Mouse (Mus musculus) cerebellum, adult 9-10 months (tissue): ENCODE results near the gene Kat6b.
A peak's percentile ranks its signal among the peaks of the same experiment; 100 is the strongest.
"Not testable (repeated sequence)": the region's sequence is repeated elsewhere in the genome, so short reads cannot be mapped to it uniquely, and the experiment has no call there.

ENCODE experiments used
- DNase-seq: peaks from one replicate; pipeline ENCODE4 v3.0.0; 2022

Kat6b gene

DNA sequence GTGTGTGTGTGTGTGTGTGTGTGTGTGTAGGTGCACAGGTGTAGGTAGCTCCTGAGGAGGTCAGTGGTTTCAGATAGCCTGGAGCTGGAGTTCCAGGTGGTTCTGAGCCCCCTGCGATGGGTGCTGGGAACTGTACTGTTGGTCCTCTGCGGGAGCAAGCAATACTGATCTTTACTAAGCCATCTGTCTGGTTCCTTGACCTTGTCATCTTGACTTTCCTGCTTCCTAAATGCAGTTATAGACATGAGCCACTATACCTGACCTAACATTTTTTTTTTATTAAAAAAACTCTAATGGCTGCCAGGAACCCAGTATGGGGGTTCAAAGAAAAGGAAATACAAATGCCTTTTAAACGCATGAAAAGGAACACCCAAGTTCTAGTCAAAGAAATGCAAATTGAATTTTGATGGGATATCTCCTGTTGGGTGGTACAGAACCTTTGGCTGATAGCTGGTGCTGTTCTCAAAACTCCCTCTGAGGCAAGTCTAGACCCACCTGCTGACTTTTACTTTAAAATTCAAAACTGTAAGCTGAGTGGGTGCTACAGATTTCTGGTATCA, 4.8 kb downstream of the Kat6b start:
- DNase-seq, result no peak

DNA sequence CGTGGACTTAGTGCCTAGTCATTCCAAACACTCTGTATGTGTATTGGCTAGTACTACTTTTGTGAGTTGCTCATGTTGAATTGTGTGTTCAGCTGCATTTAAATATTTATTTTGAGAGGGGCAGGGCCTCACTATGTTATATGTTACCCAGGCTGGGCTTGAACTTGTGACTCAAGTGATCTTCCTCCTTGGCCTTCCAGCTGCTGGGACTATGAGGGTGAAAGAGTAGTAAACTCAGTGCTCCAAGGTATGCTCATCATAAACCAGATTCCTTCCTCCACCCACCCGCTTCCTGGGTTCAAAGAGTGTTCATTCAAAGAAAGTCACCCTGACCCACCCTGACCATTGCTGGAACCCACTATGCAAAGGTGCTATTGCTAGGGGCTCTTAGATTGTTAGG, 5.9 kb downstream of the Kat6b start:
- DNase-seq, result not testable (repeated sequence)

DNA sequence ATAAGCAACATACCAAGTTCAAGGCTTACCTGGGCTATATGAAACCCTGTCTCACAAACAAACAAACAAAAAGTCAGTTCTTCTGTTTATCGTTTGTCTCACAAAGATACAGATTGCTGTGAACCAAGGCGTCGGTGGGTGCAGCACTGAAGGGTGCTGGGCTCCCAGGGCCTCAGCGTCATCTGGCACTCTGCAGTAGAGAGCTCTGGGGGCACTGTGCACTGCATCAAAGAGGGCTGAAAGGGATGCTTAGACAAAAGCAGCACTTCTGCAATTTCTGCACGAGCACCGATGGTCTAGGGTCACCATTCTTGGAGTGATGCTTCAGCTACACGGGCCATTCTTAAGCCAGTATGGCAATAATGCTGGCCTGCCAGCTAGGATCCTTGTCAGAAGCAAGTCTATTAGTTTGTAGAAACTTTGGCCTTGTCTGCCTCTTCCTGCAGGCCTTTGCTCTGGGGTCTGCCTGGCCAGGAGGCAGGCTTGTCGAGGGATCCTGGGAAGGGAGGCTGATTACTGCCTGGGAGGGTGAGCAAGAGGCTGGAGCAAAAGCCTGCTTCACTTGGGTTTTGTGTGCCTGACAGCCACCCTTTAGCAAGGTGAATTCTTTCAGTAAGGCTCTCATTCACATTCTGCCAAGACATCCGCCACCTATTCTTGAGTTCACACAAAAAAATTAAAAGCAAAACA, 7.3 kb downstream of the Kat6b start:
- not testable (repeated sequence) for DNase-seq

DNA sequence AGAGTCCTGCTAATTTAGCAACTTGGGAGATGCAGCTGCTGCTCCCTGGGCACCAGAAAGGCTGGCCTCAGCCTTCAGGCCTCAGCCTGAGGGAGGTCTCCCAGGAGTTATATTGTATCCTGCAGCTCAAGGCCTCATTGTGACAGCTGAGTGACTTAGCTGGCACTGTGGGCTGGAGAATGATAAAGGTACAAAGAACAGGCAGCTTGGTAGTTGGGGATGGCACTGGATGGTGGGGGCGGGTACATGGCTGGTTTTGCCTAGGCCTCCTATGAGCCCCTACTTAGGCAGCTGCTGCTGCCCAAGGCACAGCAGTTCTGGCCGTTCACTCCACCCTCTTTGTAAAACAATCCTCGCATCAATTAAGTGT, 7.9 kb downstream of the Kat6b start:
- no peak for DNase-seq

DNA sequence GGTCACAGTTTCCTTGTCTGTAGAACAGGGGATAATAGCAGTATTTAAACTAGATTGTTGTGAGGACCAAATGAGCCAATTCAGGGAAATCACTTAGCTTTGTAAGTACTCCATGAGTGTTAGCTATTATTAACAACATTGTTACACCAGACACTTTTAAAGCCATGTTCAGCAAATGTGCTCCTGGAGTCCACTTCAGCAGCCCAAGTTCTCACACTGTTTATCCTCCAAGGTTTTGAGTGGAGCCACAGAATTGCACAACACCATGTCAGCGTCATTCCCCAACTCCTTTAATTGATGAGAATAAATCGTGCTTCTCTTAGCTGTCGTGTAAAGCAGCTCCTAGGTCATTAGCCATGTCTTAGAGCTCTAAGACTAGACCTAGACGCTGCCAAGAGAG, 8.9 kb downstream of the Kat6b start:
- DNase-seq, result no peak

DNA sequence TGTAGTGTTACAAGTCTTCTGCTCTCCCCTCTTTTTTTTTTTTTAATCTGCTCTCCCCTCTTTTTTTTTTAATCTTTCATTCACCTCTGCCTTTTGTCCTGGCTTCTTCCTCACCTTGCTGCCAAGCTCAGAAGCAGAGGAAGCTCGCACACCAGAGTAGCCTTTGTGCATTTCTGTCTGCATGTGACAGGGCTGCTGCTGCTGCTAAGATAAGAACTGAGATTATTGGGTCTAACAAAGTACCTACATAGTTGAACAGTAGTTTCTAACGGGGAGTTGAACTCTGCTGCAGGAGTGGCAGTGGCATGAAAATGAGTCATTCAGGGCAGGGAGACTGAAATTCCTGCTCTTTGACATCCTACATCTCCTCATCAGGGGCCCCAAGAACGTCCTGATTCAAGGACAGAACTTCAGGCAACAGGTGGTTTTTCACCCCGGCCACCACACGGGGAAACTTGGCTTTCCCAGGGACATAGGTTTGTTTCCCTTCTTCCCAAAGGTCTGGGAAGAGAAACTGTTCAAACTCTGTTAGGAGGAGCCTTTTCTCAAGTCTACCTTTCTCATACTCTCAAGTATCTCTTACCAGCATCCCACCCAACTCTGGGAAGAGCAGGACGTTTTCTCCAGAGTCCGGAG, 17.2 kb downstream of the Kat6b start:
- peak; percentile 61 for DNase-seq

DNA sequence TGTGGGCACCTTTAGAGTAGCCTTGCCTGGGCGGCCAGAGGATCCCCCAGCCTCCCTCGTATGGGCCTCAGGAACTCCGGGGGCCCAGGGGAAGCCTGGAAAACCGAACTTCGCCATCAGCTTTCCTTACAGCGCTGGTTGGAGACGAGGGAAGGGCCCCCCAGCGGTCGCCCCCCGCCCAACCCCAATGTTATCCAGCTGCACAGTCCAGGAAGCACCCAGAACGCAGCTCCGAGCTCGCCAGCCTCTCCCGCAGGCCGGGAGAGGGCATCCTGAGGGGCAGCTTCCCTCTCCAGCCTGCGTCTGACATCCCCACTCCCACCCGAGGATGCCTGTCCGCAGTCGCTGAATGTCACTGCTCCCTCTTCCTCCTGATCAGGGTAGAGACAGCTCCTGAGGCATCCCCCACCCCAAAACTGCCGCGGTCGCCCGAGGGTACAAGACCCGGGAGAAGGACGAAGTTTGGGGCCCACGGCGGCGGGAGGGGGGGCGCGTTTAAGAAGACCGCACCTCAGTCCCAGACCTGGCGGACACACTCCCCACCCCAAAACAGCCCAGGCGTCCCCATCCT, 17.9 kb downstream of the Kat6b start:
- DNase-seq, result peak; percentile 76

DNA sequence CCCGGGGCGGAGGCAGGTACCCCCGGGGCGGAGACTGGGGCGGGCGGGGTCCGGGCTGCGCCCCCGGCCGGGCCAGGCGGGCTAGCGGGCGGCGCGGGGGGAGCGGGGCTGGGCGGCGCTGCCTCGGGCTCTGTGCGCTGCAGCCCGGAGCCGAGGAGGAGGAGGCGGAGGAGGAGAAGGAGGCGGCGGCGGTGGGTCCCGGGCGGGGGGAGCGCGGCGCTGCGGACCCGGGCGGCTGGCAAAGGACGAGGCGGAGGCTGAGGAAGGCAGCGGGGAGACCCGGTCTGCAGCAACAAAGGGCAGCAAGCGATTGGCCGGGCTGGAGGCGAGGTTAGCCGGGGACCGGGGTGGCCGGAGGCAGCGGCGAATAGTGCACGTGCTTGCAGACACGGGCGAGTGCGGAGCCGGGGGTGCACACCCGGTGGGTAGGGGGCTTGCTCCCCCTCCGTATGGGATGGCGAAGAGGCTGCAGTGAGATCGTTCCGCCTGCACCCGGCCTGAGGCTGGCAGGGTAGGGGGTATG, 18.5 kb downstream of the Kat6b start:
- DNase-seq, result no peak

DNA sequence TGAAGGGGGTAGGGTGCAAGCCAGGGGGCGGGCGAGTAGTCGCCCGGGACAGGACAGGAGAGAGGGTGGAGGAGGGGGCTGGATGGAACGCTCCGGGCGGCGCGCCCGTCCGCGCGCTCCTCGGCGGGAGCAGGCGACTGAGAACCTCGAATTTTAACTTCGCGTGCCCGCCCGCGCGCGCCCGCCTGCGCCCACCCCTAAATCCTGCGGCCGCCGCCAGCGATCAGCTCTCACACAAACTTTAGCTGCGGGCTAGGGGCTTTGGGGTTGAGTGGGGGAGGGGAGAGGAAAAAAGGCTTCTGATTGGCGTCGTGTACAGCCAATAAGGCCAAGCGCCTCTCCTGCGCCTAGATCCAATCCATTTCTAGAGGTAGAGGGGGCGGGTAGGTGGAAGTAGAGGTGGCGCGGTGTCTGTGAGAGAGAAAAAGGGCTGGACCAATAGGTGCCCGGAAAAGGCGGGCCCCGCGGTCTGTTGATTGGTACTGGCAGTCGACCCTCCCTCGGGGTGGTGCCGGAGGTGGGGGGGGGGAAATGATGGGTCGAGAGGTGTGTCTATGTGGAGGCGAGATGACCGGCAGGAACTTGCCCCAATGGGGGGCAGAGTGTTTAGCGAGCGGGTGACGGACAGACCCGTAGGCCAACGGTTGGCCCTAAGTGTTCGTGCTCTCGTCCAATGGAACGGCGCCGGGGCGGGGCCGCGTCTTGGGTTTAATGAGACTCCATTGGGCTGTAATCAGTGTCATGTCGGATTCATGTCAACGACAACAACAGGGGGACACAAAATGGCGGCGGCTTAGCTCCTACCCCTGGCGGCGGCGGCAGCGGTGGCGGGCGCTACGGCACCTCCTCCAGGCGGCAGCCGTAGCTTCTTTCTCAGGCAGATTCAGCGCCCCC, 19.2 kb downstream of the Kat6b start:
- peak; percentile 100 for DNase-seq

DNA sequence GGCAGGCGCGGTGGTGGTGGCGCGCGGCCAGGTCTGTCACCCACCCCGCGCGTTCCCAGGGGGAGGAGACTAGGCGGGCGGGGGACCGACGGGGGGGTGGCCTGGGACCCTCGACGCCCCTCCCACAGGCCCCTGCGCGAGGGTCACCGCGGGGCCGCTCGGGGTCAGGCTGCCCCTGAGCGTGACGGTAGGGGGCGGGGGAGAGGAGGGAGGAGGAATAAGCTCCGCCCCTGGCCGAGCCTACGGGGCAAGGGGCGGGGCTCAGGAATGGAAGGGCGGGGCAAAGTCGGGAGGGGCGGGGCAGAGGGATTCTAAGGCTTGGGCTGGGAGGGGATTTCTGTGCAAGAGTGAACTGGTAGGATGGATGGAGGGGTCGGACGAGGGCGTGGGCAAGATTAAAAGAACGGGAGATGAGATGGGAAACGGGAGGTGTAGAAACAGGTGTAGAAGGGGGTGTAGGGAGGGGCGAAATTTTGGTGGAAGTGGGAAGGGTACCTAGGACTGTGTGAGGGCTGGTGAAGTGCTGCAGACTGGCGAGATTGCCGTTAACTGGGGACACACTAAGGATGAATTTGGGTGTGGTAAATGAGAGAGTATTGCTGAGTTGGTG, 19.9 kb downstream of the Kat6b start:
- DNase-seq, result peak; percentile 84

DNA sequence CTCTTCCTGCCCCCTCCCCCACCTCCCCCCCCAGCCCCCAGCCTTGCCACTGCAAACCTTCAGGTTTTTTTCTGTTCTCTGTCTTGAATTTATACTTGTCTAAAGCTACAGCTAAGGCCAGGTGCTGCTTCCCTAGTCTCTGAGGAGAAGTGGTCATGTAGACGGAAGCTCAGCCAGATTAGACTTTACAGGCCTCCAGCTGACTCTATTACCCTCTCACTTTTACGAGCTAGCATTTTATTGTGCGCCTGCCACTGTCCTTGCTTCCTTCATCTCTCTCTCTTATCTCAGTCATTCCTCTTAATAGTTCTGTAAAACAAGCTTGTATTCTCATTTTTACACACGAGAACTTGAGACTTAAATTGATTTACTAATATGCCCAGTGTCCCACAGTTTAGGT, 23.8 kb downstream of the Kat6b start:
- DNase-seq, result no peak

DNA sequence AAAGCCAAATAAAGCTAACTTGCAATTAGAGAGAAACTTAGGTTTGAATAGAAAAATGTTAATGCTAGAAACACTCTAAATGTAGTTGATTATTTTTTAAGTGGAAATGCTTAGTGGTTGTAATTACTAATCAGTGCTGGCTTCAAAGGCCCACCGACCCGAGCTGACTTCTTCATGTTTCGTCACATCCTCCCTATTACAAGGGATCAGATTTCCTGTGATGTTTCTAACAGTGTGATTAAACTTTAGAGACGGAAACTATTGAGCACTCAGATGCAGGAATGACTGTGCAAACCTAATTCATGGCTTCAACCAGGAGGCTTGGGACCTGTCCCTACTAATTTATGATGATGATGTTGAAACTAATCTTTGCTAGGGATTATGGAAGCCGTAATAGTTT, 25.8 kb downstream of the Kat6b start:
- no peak for DNase-seq

DNA sequence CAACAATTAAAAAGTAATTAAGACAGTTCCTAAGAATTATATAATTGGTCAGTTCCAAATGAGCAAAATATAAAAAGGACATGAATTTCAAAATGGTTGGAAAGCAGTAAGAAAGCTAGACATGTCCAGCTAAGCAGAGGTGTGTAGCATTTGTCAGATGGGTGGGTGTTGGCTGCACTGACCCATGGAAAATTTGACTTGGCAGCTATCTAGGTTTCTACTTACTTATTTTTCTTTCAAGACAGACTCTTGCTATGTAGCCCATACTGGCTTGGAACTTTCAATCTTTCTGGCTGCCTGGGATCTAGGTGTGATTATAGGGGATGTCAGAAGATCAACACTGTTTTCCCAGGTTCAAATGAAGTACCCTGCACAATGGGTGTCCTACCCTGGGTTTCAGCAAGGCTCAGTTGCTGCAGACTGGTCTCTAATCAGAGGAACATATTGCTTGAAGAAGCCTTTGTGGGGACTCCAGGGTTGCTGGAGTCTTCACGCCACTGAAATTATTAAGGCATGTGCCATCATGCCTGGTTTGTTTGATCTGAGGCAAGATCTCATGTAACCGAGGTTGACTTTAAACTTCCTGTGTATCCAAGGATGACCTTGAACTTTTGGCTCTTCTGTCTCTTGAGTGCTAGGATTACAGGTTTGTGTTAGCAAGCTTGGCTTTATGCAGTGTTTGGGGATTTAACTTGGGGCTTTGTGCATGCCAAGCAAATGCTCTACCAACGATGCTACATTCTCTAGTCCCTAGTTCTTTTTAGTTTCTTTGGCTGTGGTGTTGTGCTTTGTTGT, 28.1 kb downstream of the Kat6b start:
- DNase-seq, result no peak

DNA sequence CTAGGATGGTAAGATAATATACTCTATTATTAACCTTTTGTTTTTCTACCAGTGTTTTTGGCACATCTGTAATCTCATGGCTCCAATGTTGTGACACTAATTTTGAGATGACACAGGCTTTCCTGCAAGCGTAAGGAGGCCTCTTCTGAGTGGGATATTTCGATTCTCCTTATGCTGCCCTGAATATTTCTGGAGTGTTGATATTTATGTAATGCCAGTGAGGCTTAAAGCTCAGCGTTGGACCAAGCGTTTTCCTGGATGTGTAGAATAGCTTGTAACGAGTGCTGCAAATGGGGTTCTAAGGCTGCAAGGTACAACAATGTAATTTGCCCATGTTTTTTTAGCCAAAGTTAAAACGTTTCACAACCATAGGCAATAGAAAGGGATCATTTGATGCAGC, 30.2 kb downstream of the Kat6b start:
- no peak for DNase-seq

DNA sequence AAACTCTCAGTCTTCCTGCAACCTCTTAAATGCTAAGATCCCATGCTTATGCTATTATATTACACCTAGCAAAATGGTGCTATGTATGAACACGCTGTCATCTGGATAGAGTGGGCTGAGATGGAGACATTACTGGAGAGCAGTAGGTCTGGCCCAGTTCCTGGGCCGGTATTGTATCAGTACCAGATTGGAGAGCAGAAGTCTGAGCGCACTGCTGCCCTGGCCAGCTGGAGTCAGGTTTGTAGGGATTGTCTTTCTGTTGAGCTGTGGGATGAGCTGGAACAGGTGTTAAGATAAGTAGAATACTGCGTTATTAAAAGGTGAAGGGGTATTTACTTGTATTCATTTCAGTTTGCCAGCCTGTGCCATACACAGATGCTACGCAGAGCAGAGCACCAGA, 34.3 kb downstream of the Kat6b start:
- peak; percentile 55 for DNase-seq

DNA sequence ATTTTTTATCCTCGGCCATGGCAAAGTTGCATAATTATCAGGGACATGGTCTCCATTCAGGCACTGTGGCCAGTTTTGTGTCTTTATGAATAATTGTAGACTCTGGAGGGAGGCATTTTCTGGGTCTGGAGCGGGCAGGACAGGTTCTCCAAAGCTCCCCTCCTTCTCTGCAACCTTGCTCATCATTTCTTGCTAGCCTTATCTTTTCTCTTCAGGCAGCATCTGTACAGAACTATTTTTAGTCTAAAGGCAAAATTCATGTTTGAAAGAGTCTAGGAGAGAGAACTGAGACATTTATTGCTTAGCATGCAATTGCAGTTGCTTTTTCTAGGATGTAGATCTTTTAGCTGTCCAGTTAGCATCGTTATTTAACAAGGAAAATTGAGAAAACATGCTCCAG, 38.1 kb downstream of the Kat6b start:
- DNase-seq, result no peak

DNA sequence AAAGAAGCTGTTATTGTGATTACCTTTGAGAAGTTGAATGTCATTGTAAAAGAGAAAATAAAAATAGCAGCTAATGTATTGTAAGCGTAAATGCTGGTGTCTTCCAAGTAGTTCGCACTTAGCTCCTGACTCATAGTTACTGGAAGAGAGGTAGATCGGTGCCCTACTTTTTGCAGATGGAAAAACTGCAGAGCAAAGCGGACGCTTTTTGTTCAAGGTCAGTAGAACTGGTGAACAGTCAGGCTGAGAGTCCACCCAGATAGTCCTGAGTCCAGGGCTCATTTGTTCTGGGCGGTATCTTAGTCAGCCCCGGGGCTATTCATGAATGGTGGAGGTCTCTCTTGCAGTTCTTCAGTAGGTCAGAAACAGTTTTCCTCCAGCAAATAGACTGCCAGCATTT, 39.3 kb downstream of the Kat6b start:
- DNase-seq, result no peak

DNA sequence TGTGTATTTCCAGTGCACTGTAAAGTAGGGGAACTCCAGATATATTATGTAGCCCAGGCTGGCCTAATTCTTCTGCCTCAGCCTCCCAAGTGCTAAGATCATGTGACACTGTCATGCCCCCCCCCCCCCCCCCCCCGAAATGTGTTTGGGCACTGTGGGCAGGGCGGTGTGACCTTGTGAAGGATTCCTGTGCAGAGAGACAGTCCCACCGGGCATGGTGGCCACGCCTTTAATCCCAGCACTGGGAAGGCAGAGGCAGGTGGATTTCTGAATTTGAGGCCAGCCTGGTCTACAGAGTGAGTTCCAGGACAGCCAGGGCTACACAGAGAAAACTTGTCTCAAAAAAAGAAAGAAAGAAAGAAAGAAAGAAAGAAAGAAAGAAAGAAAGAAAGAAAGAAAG, 40.3 kb downstream of the Kat6b start:
- not testable (repeated sequence) for DNase-seq

DNA sequence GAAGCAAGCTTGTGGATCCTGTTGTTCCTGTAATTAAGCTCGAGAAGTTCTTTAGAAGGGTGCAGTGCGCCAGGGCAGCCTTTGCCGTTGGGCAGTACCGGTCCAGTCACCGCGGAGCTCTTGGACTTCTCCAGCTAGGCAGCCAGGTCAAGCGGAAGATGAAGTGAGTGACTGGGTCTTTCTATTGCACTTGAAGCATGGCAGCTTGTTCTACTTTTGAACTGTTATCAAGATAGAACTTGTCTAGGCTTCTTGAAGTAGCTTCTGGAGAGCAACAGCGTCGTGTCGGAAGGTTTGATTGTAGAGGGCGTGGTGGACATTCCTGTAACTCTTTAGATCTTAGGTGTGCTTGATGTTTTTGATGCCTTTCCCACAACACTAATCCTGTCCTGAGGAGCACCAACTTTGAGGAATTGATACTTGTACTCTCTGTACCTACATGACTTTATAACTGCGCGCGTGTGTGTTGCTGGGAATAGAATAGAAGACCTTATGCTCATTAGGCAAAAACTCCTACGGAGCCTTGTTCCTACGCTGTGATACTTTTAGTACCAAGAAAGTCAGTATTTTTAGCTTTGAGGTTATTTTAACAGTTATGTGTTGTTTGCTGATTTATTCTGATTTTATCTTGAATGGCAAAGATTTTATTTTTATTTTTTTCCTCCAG, 41.2 kb downstream of the Kat6b start:
- DNase-seq, result no peak

DNA sequence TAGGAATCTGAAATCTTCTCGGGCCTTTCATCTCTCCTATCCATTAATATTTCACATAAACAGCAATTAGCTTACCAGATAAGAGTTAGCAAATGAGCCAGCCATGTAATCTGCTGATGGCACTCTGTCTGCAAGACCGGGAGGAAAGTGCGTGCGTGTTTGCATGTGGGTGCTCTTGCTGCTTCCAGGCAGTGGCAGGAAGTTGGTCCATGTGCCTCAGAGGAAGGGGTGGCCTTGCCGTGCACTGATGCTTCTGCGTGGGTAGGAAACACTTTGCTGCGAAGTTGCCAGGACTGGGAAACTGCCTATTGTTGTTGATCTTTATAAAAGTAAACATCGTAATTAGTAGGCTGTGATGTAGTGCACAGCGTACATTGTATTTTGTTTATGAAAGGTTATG, 42.0 kb downstream of the Kat6b start:
- no peak for DNase-seq

DNA sequence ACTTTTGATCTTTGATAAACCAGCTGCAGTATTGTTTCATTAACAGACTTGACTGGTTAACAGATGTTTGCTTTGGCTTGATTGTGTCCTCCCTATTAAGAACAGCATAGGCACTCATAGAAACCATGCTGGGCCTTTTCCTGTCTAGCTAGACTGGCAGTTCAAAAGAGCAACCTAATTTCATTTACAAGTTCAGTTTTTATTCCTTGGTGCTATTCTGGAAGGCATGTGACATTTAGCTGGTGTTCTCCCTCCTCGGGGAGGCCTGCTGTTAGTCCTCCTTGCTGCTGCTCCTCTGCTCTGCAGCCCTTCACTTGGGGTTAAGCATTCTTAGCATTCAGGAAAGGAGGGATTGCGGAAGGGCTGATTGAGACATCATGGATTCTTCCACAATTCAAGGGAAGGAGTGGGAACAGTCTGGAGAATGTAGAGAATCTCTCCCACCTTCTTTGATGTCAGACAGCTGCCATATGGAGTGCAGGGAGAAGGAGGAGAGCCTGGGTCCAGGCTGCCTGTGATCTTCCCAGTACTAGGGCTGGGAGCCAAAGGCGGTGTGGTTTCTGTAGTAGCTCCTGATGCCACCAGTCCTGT, 42.7 kb downstream of the Kat6b start:
- peak; percentile 91 for DNase-seq
